Mouse (Mus musculus): ENCODE results near the gene Ankrd50.

- TF ChIP-seq EP300 (IDR thresholded peaks at IDR 0.05; ENCODE audit: low read depth) = no peak
- no peak for TF ChIP-seq CTCF (IDR thresholded peaks at IDR 0.05; ENCODE audit: low read depth)
Measured at GRCm38 (mm10) chr3:38502156-38502555, 17.5 kb upstream of the Ankrd50 start.
